Mouse (Mus musculus) CH12.LX (cell line): ENCODE data around the gene Lsm10. TPM values are rescaled to one million over a fixed set of nuclear protein-coding genes. Genes with fewer than 3 reads are reported as not detected.

Source experiments
- DNase-seq: peaks from one replicate; pipeline ENCODE4 v3.0.0-alpha.2; 2013; ENCODE audit errors: extremely low read depth
- H3K27ac ChIP-seq: 2 replicates; pipeline ENCODE4 v1.5.1; 2012; ENCODE audit warnings: low read depth, mild to moderate bottlenecking, control low read depth, moderate library complexity; ENCODE audit not compliant: insufficient read depth
- H3K27me3 ChIP-seq: replicated peaks from 2 replicates; pipeline ENCODE3; 2012; ENCODE audit warnings: inconsistent platforms
- H3K36me3 ChIP-seq, 2 experiments: replicated peaks in 1 of 2; 2 replicates each; pipeline versions ENCODE3 to v1.6.1; 2012; ENCODE audit warnings: inconsistent platforms in 1 of 2, low read length in 1 of 2, mild to moderate bottlenecking in 1 of 2, mixed read lengths in 1 of 2, moderate library complexity in 1 of 2; ENCODE audit not compliant: control insufficient read depth in 1 of 2, insufficient read depth in 1 of 2
- H3K4me1 ChIP-seq, 2 experiments: 2 replicates each; pipeline ENCODE4 v1.6.1; 2012; ENCODE audit warnings: inconsistent platforms in 1 of 2, moderate library complexity in 1 of 2; ENCODE audit not compliant: insufficient read depth in 2 of 2, control insufficient read depth in 1 of 2
- H3K4me2 ChIP-seq: 2 replicates; pipeline ENCODE4 v1.6.1; 2012; ENCODE audit warnings: low read depth, mild to moderate bottlenecking, control low read depth; ENCODE audit not compliant: poor library complexity, insufficient read depth, severe bottlenecking
- H3K4me3 ChIP-seq, 3 experiments: fragments of 150-350 bp in 1 of 3; sonication (generic) in 1 of 3; replicated peaks in 1 of 3; 2 replicates each; pipeline versions ENCODE3 to v1.5.1; 2011 to 2012; ENCODE audit warnings: low read depth in 2 of 3, low read length in 2 of 3, mild to moderate bottlenecking in 2 of 3, moderate library complexity in 2 of 3, control low read depth in 1 of 3, improper control_type of control experiment in 1 of 3, inconsistent platforms in 1 of 3, mixed read lengths in 1 of 3; ENCODE audit not compliant: poor library complexity in 1 of 3
- H3K79me2 ChIP-seq: replicated peaks from 2 replicates; pipeline ENCODE4 v1.6.1; 2012; ENCODE audit warnings: mild to moderate bottlenecking, moderate library complexity; ENCODE audit not compliant: control insufficient read depth, poor library complexity, insufficient read depth, severe bottlenecking; ENCODE audit errors: extremely low read depth
- H3K9ac ChIP-seq: 2 replicates; pipeline ENCODE4 v1.6.1; 2012; ENCODE audit warnings: low read depth, mild to moderate bottlenecking, control low read depth, moderate library complexity; ENCODE audit not compliant: insufficient read depth
- H3K9me3 ChIP-seq: replicated peaks from 2 replicates; pipeline ENCODE3; 2012; ENCODE audit warnings: low read length, inconsistent platforms, mixed read lengths
- BHLHE40 ChIP-seq: IDR thresholded peaks from 2 replicates; pipeline ENCODE4 v1.6.1; 2011; ENCODE audit warnings: mild to moderate bottlenecking, low read depth, low read length, improper control_type of control experiment
- CHD1 ChIP-seq: IDR thresholded peaks from 2 replicates; pipeline ENCODE4 v1.6.1; 2012; ENCODE audit warnings: low read depth, low read length, improper control_type of control experiment, inconsistent platforms
- CHD2 ChIP-seq: IDR thresholded peaks from 2 replicates; pipeline ENCODE4 v1.6.1; 2011; ENCODE audit warnings: low read length, improper control_type of control experiment
- CTCF ChIP-seq, 2 experiments: IDR thresholded peaks in 1 of 2; conservative IDR thresholded peaks in 1 of 2; 2 replicates each; pipeline ENCODE4 v1.5.1; 2011 to 2012; ENCODE audit warnings: low read depth in 2 of 2, low read length in 2 of 2, improper control_type of control experiment in 1 of 2, inconsistent platforms in 1 of 2, mild to moderate bottlenecking in 1 of 2, moderate library complexity in 1 of 2
- E2F4 ChIP-seq: IDR thresholded peaks from 2 replicates; pipeline ENCODE4 v1.6.1; 2011; ENCODE audit warnings: low read depth, low read length, improper control_type of control experiment; ENCODE audit not compliant: insufficient replicate concordance
- ELF1 ChIP-seq: IDR thresholded peaks from 2 replicates; pipeline ENCODE4 v1.6.1; 2014; ENCODE audit warnings: low read depth, mild to moderate bottlenecking, inconsistent platforms, low read length, improper control_type of control experiment
- EP300 ChIP-seq: IDR thresholded peaks from 2 replicates; pipeline ENCODE4 v1.6.1; 2011; ENCODE audit warnings: low read length, improper control_type of control experiment
- GABPA ChIP-seq: IDR thresholded peaks from 2 replicates; pipeline ENCODE4 v1.6.1; 2012; ENCODE audit warnings: low read depth, low read length, improper control_type of control experiment, inconsistent platforms; ENCODE audit not compliant: insufficient replicate concordance
- HCFC1 ChIP-seq: IDR thresholded peaks from 2 replicates; pipeline ENCODE4 v1.6.1; 2012; ENCODE audit warnings: low read depth, mild to moderate bottlenecking, inconsistent platforms, low read length, improper control_type of control experiment
- IRF4 ChIP-seq: IDR thresholded peaks from 2 replicates; pipeline ENCODE4 v1.6.1; 2014; ENCODE audit warnings: low read depth, mild to moderate bottlenecking, inconsistent platforms, low read length, improper control_type of control experiment
- JUN ChIP-seq: IDR thresholded peaks from 2 replicates; pipeline ENCODE4 v1.6.1; 2011; ENCODE audit warnings: low read depth, mild to moderate bottlenecking, low read length, improper control_type of control experiment, moderate library complexity; ENCODE audit not compliant: insufficient read depth
- JUND ChIP-seq: conservative IDR thresholded peaks from 2 replicates; pipeline ENCODE4 v1.6.1; 2011; ENCODE audit warnings: low read depth, low read length, improper control_type of control experiment
- MAZ ChIP-seq: IDR thresholded peaks from 2 replicates; pipeline ENCODE4 v1.6.1; 2012; ENCODE audit warnings: low read depth, mild to moderate bottlenecking, inconsistent platforms, low read length, improper control_type of control experiment, moderate library complexity
- MXI1 ChIP-seq: IDR thresholded peaks from 2 replicates; pipeline ENCODE4 v1.6.1; 2011; ENCODE audit warnings: mild to moderate bottlenecking, low read depth, low read length, improper control_type of control experiment
- NELFE ChIP-seq: IDR thresholded peaks from 2 replicates; pipeline ENCODE4 v1.6.1; 2011; ENCODE audit warnings: low read depth, low read length, improper control_type of control experiment
- NRF1 ChIP-seq: IDR thresholded peaks from 2 replicates; pipeline ENCODE4 v1.6.1; 2014; ENCODE audit warnings: low read depth, mild to moderate bottlenecking, inconsistent platforms, low read length, improper control_type of control experiment, moderate library complexity
- RAD21 ChIP-seq: IDR thresholded peaks from 2 replicates; pipeline ENCODE4 v1.6.1; 2011; ENCODE audit warnings: low read depth, mild to moderate bottlenecking, low read length, improper control_type of control experiment, moderate library complexity
- SIN3A ChIP-seq: IDR thresholded peaks from 2 replicates; pipeline ENCODE4 v1.6.1; 2012; ENCODE audit warnings: low read length, improper control_type of control experiment, inconsistent platforms
- SMC3 ChIP-seq: IDR thresholded peaks from 2 replicates; pipeline ENCODE4 v1.6.1; 2011; ENCODE audit warnings: low read depth, low read length, improper control_type of control experiment
- UBTF ChIP-seq: IDR thresholded peaks from 2 replicates; pipeline ENCODE4 v1.6.1; 2012; ENCODE audit warnings: low read depth, mild to moderate bottlenecking, inconsistent platforms, low read length, improper control_type of control experiment, moderate library complexity
- USF1 ChIP-seq: IDR thresholded peaks from 2 replicates; pipeline ENCODE4 v1.6.1; 2014; ENCODE audit warnings: low read depth, mild to moderate bottlenecking, inconsistent platforms, low read length, improper control_type of control experiment
- ZC3H11A ChIP-seq: IDR thresholded peaks from 2 replicates; pipeline ENCODE4 v1.6.1; 2012; ENCODE audit warnings: low read depth, mild to moderate bottlenecking, inconsistent platforms, low read length, improper control_type of control experiment
- ZKSCAN1 ChIP-seq: IDR thresholded peaks from 2 replicates; pipeline ENCODE4 v1.6.1; 2012; ENCODE audit warnings: low read depth, inconsistent platforms, low read length, improper control_type of control experiment, borderline replicate concordance
- dilution Hi-C: fragments of 300-500 bp; cut with MboI; formaldehyde crosslinking; loops from 2 replicates; pipeline ENCODE4 v1.14.3; 2020; ENCODE audit warnings: low sequenced_read_pairs; ENCODE audit not compliant: extremely low pct_unique_long_range_greater_than_20kb, extremely low pct_ligation_motif_present
- in situ Hi-C: fragments of 300-500 bp; cut with MboI; formaldehyde crosslinking; loops from 3 replicates; pipeline ENCODE4 v1.14.3; 2019; ENCODE audit warnings: low sequenced_read_pairs, low pct_ligation_motif_present, low pct_unique_long_range_greater_than_20kb, mixed read lengths
- polyA plus RNA-seq: library from polyadenylated mRNA; unstranded; fragments of >175 nt; gene quantifications from 2 replicates; pipeline ENCODE4 v1.2.1, GENCODE M21; 2012; ENCODE audit warnings: low read depth; ENCODE audit not compliant: insufficient read length
- total RNA-seq, 2 experiments: library from RNA; depleted of rRNA; stranded (reverse); fragments of 300-350 nt in 1 of 2; fragments of >200 nt in 1 of 2; gene quantifications; 2 replicates each; pipeline ENCODE4 v1.2.3; 2012 to 2014

Gene Lsm10
- total and polyA plus RNA-seq, 3 experiments = 49.2 to 63.9 (median 52.1) TPM

DNA sequence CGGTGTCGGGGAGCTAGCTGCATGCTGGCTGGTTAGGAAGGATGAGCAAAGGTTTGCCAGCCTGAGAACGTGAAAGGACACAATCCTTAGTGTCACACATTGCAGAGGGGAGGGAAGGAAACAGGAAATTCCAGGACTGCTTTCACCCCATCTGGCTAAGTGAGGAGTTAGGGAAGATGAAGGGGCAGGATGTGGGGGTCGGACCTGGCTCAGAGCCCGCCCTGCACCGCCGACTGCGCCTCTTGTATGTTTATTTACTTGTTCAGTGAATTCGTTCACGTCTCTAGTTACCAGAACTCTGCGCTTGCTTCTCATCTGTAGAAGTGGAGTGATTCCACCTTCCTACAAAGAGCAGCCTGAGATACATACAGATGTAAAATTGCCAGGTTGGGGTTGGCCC, 34.1 kb downstream of the Lsm10 start:
- no peak overlapping the region for H3K4me2 ChIP-seq

DNA sequence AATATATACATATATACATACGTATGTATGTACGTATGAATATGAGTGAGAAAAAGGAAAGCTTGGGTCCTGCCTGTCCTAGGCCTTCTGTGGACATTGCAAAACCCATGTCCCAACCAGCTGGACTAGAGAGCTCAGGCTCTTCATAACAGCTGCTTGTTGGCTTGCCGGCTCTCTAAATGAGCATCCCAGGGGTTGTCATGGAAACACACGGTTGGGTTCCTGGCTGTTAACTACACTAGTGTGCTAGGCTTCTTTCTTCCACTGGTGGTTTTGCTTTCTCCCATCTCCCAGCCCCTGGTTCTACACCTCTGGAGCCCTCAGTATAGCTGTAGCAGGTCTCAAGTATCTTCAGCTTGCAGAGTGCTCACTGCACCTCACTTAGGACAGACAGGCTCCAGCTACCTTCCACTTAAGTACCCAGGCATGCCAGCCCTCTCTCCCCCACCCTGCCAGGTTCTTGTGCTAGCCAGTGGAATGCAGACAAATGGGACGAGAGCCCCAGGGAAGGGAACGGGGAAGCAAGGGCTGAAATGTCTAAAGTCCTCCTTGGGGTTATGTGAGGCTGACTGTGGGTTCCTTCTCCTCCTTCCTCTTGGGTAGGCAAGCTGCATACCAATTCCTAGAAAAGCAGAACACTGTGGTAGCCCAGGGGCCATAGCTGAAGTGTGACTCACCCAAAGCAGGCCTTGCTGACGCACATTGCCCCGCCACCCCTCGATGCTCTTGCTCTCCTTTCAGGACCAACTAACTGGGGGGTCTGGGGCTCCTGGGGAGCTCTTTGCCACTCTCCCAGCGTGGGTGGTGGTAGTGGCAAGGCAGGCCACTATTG, 35.1 kb downstream of the Lsm10 start:
- Histone ChIP-seq H3K9me3 (no peaks in the 10 kb centered on the region), H3K36me3 (peaks cover 83 to 92% of the 10 kb centered on the region in 2 experiments), H3K4me2 (no peak overlapping the region), H3K27ac (no peak overlapping the region), H3K27me3 (no peaks in the 10 kb centered on the region), H3K9ac (no peak overlapping the region), H3K79me2 (no peaks in the 10 kb centered on the region), H3K4me3 (no peak overlapping the region), H3K4me1 (peaks cover 0 to 6% of the 10 kb centered on the region in 2 experiments; a peak in 2 of 4 replicates)
- dilution Hi-C loops (no loop called here), in situ Hi-C loops (no loop called here)
- TF ChIP-seq ZC3H11A (no peak), NRF1 (no peak), JUND (no peak), CHD1 (no peak), RAD21 (no peak), IRF4 (no peak), NELFE (no peak), ZKSCAN1 (no peak), UBTF (no peak), E2F4 (no peak), USF1 (no peak), SIN3A (no peak), HCFC1 (no peak), JUN (no peak), GABPA (no peak), CHD2 (no peak)
- DNase-seq = no peak

More for the DNA sequence above, 34.1 kb downstream of the Lsm10 start:
- H3K9ac ChIP-seq = no peak overlapping the region
- TF ChIP-seq MAZ (no peak), ELF1 (no peak), EP300 (no peak), MXI1 (no peak), CHD2 (no peak), BHLHE40 (no peak), SIN3A (no peak), CTCF (conservative IDR thresholded peaks at IDR 0.05 in 1 of 2, IDR thresholded peaks at IDR 0.05 in 1 of 2; ENCODE audit: low read depth in 2 of 2, low read length in 2 of 2) (no peak), CHD1 (no peak), SMC3 (no peak)
- H3K79me2 ChIP-seq = no peaks in the 10 kb centered on the region
- no peak for DNase-seq
- dilution Hi-C loops (no loop called here), in situ Hi-C loops (no loop called here)
- H3K27me3 ChIP-seq = no peaks in the 10 kb centered on the region
- H3K27ac ChIP-seq = no peak overlapping the region
- no peaks in the 10 kb centered on the region for H3K9me3 ChIP-seq
- H3K36me3 ChIP-seq = peaks cover 85 to 94% of the 10 kb centered on the region in 2 experiments
- H3K4me1 ChIP-seq = peaks cover 0 to 6% of the 10 kb centered on the region in 2 experiments; a peak in 2 of 4 replicates
- no peak overlapping the region for H3K4me3 ChIP-seq
